Mouse (Mus musculus) kidney, embryonic 16.5 days (tissue): Measurements from ENCODE around the gene Tmem50a. TPM values are rescaled to one million over a fixed set of nuclear protein-coding genes. Genes with fewer than 3 reads are reported as not detected.

Source experiments
- ATAC-seq: fragments of 200-750 bp; cut with Nextera tagmentation; 2 replicates; pipeline ENCODE4 v1.8.0; 2017; ENCODE audit warnings: moderate TSS enrichment; ENCODE audit not compliant: low FRiP score, low TSS enrichment
- H3K27ac ChIP-seq: fragments of 300-500 bp; sonication (generic); 2 replicates; pipeline ENCODE4 v1.5.1; 2014; ENCODE audit warnings: low read length
- H3K27me3 ChIP-seq: fragments of 300-500 bp; sonication (generic); 2 replicates; pipeline ENCODE4 v1.6.1; 2014; ENCODE audit warnings: low read length, control low read depth, mixed read lengths; ENCODE audit not compliant: insufficient read depth
- H3K36me3 ChIP-seq: fragments of 300-500 bp; sonication (generic); 2 replicates; pipeline ENCODE4 v1.6.1; 2014; ENCODE audit warnings: low read length, control low read depth, mixed read lengths; ENCODE audit not compliant: insufficient read depth
- H3K4me1 ChIP-seq: fragments of 300-500 bp; sonication (generic); 2 replicates; pipeline ENCODE4 v1.6.1; 2014; ENCODE audit warnings: low read length, control low read depth, mixed read lengths; ENCODE audit not compliant: insufficient read depth
- H3K4me2 ChIP-seq: fragments of 300-500 bp; sonication (generic); replicated peaks from 2 replicates; pipeline ENCODE4 v1.6.1; 2014; ENCODE audit warnings: low read depth, low read length
- H3K4me3 ChIP-seq: fragments of 300-500 bp; sonication (generic); 2 replicates; pipeline ENCODE4 v1.5.1; 2014; ENCODE audit warnings: mild to moderate bottlenecking, low read length
- H3K9ac ChIP-seq: fragments of 300-500 bp; sonication (generic); replicated peaks from 2 replicates; pipeline ENCODE4 v1.6.1; 2014; ENCODE audit warnings: low read length
- H3K9me3 ChIP-seq: fragments of 300-500 bp; sonication (generic); 2 replicates; pipeline ENCODE4 v1.6.1; 2016; ENCODE audit warnings: low read length, control low read depth
- WGBS: fragments of 180-500 bp; shearing (Covaris S2); extraction: QIAGEN DNeasy Blood & Tissue Kit; methylation state at CpG from one replicate; pipeline ENCODE4 v1.1.7; 2014; 5-methylcytosine and 5-hydroxymethylcytosine counted together
- polyA plus RNA-seq: library from polyadenylated mRNA; unstranded; fragments of >200 nt; fragmentation: Nextera tagmentation; extraction: Ambion mirVana; gene quantifications from 2 replicates; pipeline ENCODE4 v1.2.1, GENCODE M21; 2015

Gene Tmem50a
- polyA plus RNA-seq, 1 experiment from 2014 or later, result 177 TPM

GRCm38 (mm10) chr4:134923258-134924018 lies 8.6 kb upstream of the Tmem50a start, which contains the start of gene Rsrp1:
Gene Rsrp1, plus strand, starts transcription at chr4:134923592.
- ATAC-seq, result peak; percentile 96
- peak within 1 kb of the TSS; percentile 97 for H3K27ac ChIP-seq
- H3K4me1 ChIP-seq, result peaks cover 21% of the 10 kb centered on the region
- WGBS, result under 1% methylated on average over 64 of the region's 64 CpGs
- peak within 1 kb of the TSS; percentile 95 for H3K4me2 ChIP-seq
- H3K36me3 ChIP-seq, result peaks cover 29% of the 10 kb centered on the region
- peak within 1 kb of the TSS; percentile 89 for H3K4me3 ChIP-seq
- no peaks in the 10 kb centered on the region for H3K27me3 ChIP-seq
- H3K9ac ChIP-seq, result peak within 1 kb of the TSS; percentile 89
- no peaks in the 10 kb centered on the region for H3K9me3 ChIP-seq

DNA sequence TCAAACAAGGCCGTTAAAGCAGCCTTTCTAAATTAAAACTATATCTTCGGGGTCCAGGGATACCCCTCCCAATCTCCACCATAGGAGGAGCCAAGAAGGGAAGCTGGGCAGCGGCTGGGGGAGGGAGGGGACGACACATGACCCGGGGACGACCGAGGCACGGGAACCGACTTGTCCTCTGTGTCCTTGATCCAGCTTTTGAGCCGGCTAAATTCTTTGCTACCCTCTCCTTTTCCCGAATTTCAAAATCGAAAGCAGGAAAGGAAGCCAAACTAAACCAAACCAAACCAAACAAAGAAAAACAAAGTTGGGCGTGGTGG lies 8.1 kb upstream of the Tmem50a start:
- ATAC-seq, result peak; percentile 64; the same call in 1 of the 2 replicates
- under 1% methylated on average over 13 of the region's 13 CpGs for WGBS
- peak overlapping the region; percentile 89 for H3K4me3 ChIP-seq
- no peaks in the 10 kb centered on the region for H3K9me3 ChIP-seq
- no peaks in the 10 kb centered on the region for H3K27me3 ChIP-seq
- peaks cover 21% of the 10 kb centered on the region for H3K4me1 ChIP-seq
- H3K27ac ChIP-seq, result peak overlapping the region; percentile 95
- H3K4me2 ChIP-seq, result peak overlapping the region; percentile 71
- peak overlapping the region; percentile 89 for H3K9ac ChIP-seq
- H3K36me3 ChIP-seq, result peaks cover 25% of the 10 kb centered on the region

GRCm38 (mm10) chr4:134922111-134922924 lies 7.5 kb upstream of the Tmem50a start:
- H3K4me2 ChIP-seq, result peak overlapping the region; percentile 71
- WGBS, result 65% methylated on average over 10 of the region's 10 CpGs
- H3K27me3 ChIP-seq, result no peaks in the 10 kb centered on the region

DNA sequence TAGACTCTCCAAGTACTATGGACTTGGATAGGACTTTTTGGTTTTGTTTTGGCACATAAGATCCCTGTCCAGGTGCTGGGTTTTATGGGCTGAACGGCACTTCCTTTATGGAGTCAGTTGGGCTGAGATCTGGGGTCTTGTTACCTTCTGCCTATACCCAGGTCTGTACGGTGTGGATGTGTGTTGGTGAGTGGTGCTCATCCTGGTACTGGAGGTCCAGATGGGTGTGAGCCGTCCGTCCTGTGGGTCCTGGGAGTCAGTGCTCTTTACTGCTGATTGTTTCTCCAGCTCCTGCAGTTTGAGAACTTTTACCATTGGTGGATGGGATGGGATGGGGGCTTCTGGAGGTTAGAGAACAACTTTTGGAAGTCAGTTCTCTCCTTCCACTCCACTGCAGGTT lies 6.9 kb upstream of the Tmem50a start:
- no peak overlapping the region for H3K4me2 ChIP-seq
- peaks cover 15% of the 10 kb centered on the region for H3K36me3 ChIP-seq
- WGBS, result 90% methylated on average over 4 of the region's 4 CpGs

More at GRCm38 (mm10) chr4:134922111-134922924, 7.5 kb upstream of the Tmem50a start:
- Histone ChIP-seq H3K4me1 (peaks cover 21% of the 10 kb centered on the region), H3K36me3 (peaks cover 20% of the 10 kb centered on the region), H3K27ac (peak overlapping the region; percentile 95), H3K9me3 (no peaks in the 10 kb centered on the region), H3K4me3 (peak overlapping the region; percentile 89), H3K9ac (peak overlapping the region; percentile 89)
- no peak for ATAC-seq

GRCm38 (mm10) chr4:134920631-134921030 lies 5.8 kb upstream of the Tmem50a start:
- Histone ChIP-seq H3K36me3 (peaks cover 6% of the 10 kb centered on the region), H3K27me3 (no peaks in the 10 kb centered on the region), H3K4me2 (no peak overlapping the region), H3K4me1 (peaks cover 13% of the 10 kb centered on the region), H3K27ac (no peak overlapping the region), H3K4me3 (no peak overlapping the region), H3K9ac (no peak overlapping the region), H3K9me3 (no peaks in the 10 kb centered on the region)
- 93% methylated on average over 6 of the region's 6 CpGs for WGBS
- no peak for ATAC-seq

More for the DNA sequence above, 6.9 kb upstream of the Tmem50a start:
- H3K27me3 ChIP-seq, result no peaks in the 10 kb centered on the region
- no peaks in the 10 kb centered on the region for H3K9me3 ChIP-seq
- no peak overlapping the region for H3K27ac ChIP-seq
- no peak overlapping the region for H3K9ac ChIP-seq
- peaks cover 21% of the 10 kb centered on the region for H3K4me1 ChIP-seq
- no peak for ATAC-seq
- no peak overlapping the region for H3K4me3 ChIP-seq

DNA sequence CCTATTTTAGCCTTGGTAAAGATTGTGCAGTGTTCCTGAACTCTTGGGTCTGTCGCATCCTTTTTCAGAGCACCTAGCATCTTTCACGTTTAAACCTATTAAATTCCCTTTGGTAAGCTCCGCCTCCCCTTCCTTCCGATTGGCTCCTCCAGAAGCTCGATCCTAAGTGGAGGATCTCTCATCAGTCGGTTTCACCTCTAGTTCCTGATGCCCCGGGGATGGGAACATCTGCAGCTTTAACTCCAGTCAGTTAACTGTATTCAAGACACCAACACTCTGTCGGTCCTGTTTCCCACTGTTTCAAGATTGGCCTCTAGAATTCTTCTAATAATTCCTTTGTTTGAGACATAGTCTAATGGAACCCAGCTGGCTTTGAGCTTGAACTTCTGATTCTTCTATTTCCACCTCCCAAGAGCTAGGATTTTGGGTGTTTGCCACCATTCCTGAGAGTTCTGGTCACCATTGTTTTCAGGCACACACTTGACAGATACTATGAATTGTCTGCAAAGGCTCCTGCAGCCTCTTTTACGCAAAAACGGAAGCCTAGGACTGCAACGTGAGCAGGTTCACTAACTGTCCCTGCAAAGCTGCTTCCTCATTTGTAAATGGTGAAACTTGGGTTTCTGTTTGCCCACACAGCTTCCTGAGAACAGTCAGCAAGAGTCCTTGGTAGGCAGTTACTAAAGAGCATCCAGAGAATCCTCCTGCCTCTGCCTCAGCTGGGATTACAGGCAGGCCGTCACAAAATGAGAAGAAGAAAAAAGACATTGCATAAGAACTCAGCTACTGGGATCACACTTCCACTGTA lies 5.1 kb upstream of the Tmem50a start:
- Histone ChIP-seq H3K4me3 (no peak overlapping the region), H3K27me3 (no peaks in the 10 kb centered on the region), H3K9me3 (no peaks in the 10 kb centered on the region), H3K4me2 (no peak overlapping the region), H3K27ac (no peak overlapping the region), H3K4me1 (peaks cover 12% of the 10 kb centered on the region), H3K36me3 (no peaks in the 10 kb centered on the region), H3K9ac (no peak overlapping the region)
- WGBS, result 41% methylated on average over 12 of the region's 12 CpGs
- no peak for ATAC-seq

- Histone ChIP-seq H3K4me3 (no peak overlapping the region), H3K9me3 (no peaks in the 10 kb centered on the region), H3K9ac (no peak overlapping the region), H3K27me3 (no peaks in the 10 kb centered on the region), H3K4me1 (peaks cover 17% of the 10 kb centered on the region; the same call in 1 of the 2 replicates), H3K4me2 (no peak overlapping the region), H3K27ac (no peak overlapping the region), H3K36me3 (no peaks in the 10 kb centered on the region)
- 49% methylated on average over 7 of the region's 7 CpGs for WGBS
- no peak for ATAC-seq
These were observed 3.6 kb upstream of the Tmem50a start for GRCm38 (mm10) chr4:134918381-134918780.

DNA sequence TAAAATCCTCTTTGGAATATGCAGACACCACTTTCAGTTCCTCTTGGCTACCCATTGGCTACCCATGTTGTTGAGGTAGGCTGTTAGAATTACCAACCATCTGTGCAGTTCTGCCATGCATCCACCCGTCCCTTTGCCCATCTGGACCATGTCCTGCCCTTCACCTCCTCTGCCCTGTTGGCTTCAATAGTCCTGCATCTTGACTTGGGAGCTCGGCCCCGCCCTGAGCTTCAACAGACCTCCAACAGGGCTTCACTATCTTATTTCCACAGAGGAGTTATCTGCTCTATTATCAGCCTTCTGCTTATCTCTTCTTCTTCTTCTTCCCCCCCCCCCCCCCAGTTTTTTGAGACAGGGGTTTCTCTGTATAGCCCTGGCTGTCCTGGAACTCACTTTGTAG lies 2.4 kb upstream of the Tmem50a start:
- Histone ChIP-seq H3K9ac (no peak overlapping the region), H3K4me2 (no peak overlapping the region), H3K4me3 (no peak overlapping the region), H3K9me3 (no peaks in the 10 kb centered on the region), H3K4me1 (peaks cover 16% of the 10 kb centered on the region; the same call in 1 of the 2 replicates), H3K27me3 (no peaks in the 10 kb centered on the region), H3K36me3 (no peaks in the 10 kb centered on the region), H3K27ac (no peak overlapping the region)
- WGBS, result 73% methylated on average over 3 of the region's 3 CpGs
- ATAC-seq, result no peak

- H3K4me1 ChIP-seq, result peaks cover 16% of the 10 kb centered on the region; the same call in 1 of the 2 replicates
- peak overlapping the region; percentile 84 for H3K4me2 ChIP-seq
- 54% methylated on average over 14 of the region's 14 CpGs for WGBS
- H3K27me3 ChIP-seq, result no peaks in the 10 kb centered on the region
- H3K9me3 ChIP-seq, result no peaks in the 10 kb centered on the region
- peak overlapping the region; percentile 90; the same call in 1 of the 2 replicates for H3K27ac ChIP-seq
- peak overlapping the region; percentile 84 for H3K4me3 ChIP-seq
- H3K36me3 ChIP-seq, result peaks cover 6% of the 10 kb centered on the region; the same call in 1 of the 2 replicates
- ATAC-seq, result peak; percentile 37
- H3K9ac ChIP-seq, result peak overlapping the region; percentile 88
These were observed 613 bp upstream of the Tmem50a start for GRCm38 (mm10) chr4:134915223-134916050.
